Mouse (Mus musculus) intestine, embryonic 14.5 days (tissue): ENCODE data around the gene Cyp1b1. TPM values are rescaled to one million over a fixed set of nuclear protein-coding genes. Genes with fewer than 3 reads are reported as not detected.

Source experiments
- ATAC-seq: fragments of 200-750 bp; cut with Nextera tagmentation; replicated peaks from 2 replicates; pipeline ENCODE4 v1.8.0; 2017; ENCODE audit warnings: low read depth, moderate number of reproducible peaks, moderate TSS enrichment, moderate library complexity; ENCODE audit not compliant: low FRiP score, low TSS enrichment
- DNase-seq: peaks from one replicate; pipeline ENCODE4 v3.0.0-alpha.2; 2018; ENCODE audit warnings: low spot score
- H3K27ac ChIP-seq: fragments of 300-500 bp; sonication (generic); 2 replicates; pipeline ENCODE4 v1.5.1; 2014; ENCODE audit warnings: low read depth, mild to moderate bottlenecking, control low read depth
- H3K27me3 ChIP-seq: fragments of 300-500 bp; sonication (generic); replicated peaks from 2 replicates; pipeline ENCODE4 v1.6.1; 2014; ENCODE audit warnings: low read length, control low read depth; ENCODE audit not compliant: control insufficient read depth, insufficient read depth
- H3K36me3 ChIP-seq: fragments of 300-500 bp; sonication (generic); 2 replicates; pipeline ENCODE4 v1.6.1; 2014; ENCODE audit warnings: low read length, control low read depth; ENCODE audit not compliant: control insufficient read depth, insufficient read depth
- H3K4me1 ChIP-seq: fragments of 300-500 bp; sonication (generic); replicated peaks from 2 replicates; pipeline ENCODE4 v1.6.1; 2014; ENCODE audit warnings: low read length, control low read depth, mixed read lengths; ENCODE audit not compliant: control insufficient read depth, insufficient read depth
- H3K4me2 ChIP-seq: fragments of 300-500 bp; sonication (generic); 2 replicates; pipeline ENCODE4 v1.6.1; 2014; ENCODE audit warnings: low read length
- H3K4me3 ChIP-seq: fragments of 300-500 bp; sonication (generic); 2 replicates; pipeline ENCODE4 v1.5.1; 2014; ENCODE audit warnings: low read depth, low read length, control low read depth, mixed read lengths
- H3K9ac ChIP-seq: fragments of 300-500 bp; sonication (generic); 2 replicates; pipeline ENCODE4 v1.6.1; 2014; ENCODE audit warnings: mild to moderate bottlenecking, low read length
- H3K9me3 ChIP-seq: fragments of 300-500 bp; sonication (generic); 2 replicates; pipeline ENCODE4 v1.6.1; 2016; ENCODE audit warnings: low read length, control low read depth; ENCODE audit not compliant: control insufficient read depth
- WGBS: fragments of 180-500 bp; shearing (Covaris S2); extraction: QIAGEN DNeasy Blood & Tissue Kit; methylation state at CpG from one replicate; pipeline ENCODE4 v1.1.7; 2014; 5-methylcytosine and 5-hydroxymethylcytosine counted together
- polyA plus RNA-seq: library from polyadenylated mRNA; unstranded; fragments of >200 nt; fragmentation: Nextera tagmentation; extraction: Ambion mirVana; gene quantifications from 2 replicates; pipeline ENCODE4 v1.2.1, GENCODE M21; 2014

Cyp1b1 gene
- polyA plus RNA-seq, 1 experiment from 2014 or later = 11.2 TPM

- no peaks in the 10 kb centered on the region for H3K9me3 ChIP-seq
- peaks cover 64% of the 10 kb centered on the region for H3K27me3 ChIP-seq
- H3K36me3 ChIP-seq = no peaks in the 10 kb centered on the region
- DNase-seq = no peak
- 30% methylated on average over 6 of the region's 6 CpGs for WGBS
- no peak for ATAC-seq
- H3K27ac ChIP-seq = no peak overlapping the region
- H3K4me1 ChIP-seq = peaks cover 17% of the 10 kb centered on the region
- no peak overlapping the region for H3K9ac ChIP-seq
- peak overlapping the region; percentile 51 for H3K4me3 ChIP-seq
- peak overlapping the region; percentile 86 for H3K4me2 ChIP-seq
These were observed 2.9 kb downstream of the Cyp1b1 start for GRCm38 (mm10) chr17:79711944-79712343.

GRCm38 (mm10) chr17:79710246-79710842 is 4.5 kb downstream of the Cyp1b1 start:
- peaks cover 17% of the 10 kb centered on the region for H3K4me1 ChIP-seq
- no peak overlapping the region for H3K9ac ChIP-seq
- 25% methylated on average over 15 of the region's 15 CpGs for WGBS
- no peaks in the 10 kb centered on the region for H3K36me3 ChIP-seq
- DNase-seq (peak; percentile 54), ATAC-seq (no peak)
- no peak overlapping the region for H3K27ac ChIP-seq
- no peak overlapping the region for H3K4me2 ChIP-seq
- no peaks in the 10 kb centered on the region for H3K9me3 ChIP-seq
- peaks cover 57% of the 10 kb centered on the region for H3K27me3 ChIP-seq
- no peak overlapping the region for H3K4me3 ChIP-seq

- Histone ChIP-seq H3K27me3 (peaks cover 51% of the 10 kb centered on the region), H3K27ac (no peak overlapping the region), H3K4me2 (no peak overlapping the region), H3K9me3 (no peaks in the 10 kb centered on the region), H3K4me1 (peaks cover 15% of the 10 kb centered on the region), H3K9ac (no peak overlapping the region), H3K36me3 (no peaks in the 10 kb centered on the region), H3K4me3 (no peak overlapping the region)
- DNase-seq (peak; percentile 16), ATAC-seq (no peak)
- 63% methylated on average over 1 of the region's 1 CpGs for WGBS
These were observed 5.1 kb downstream of the Cyp1b1 start for GRCm38 (mm10) chr17:79709718-79710117.

- WGBS = 21% methylated on average over 7 of the region's 7 CpGs
- Histone ChIP-seq H3K4me2 (no peak overlapping the region), H3K9ac (no peak overlapping the region), H3K9me3 (no peaks in the 10 kb centered on the region), H3K4me3 (no peak overlapping the region), H3K36me3 (no peaks in the 10 kb centered on the region), H3K27ac (no peak overlapping the region), H3K27me3 (peaks cover 35% of the 10 kb centered on the region), H3K4me1 (0 out of 2 replicates have a peak, but pooled peaks cover 2% of the 10 kb centered on the region)
- peak; percentile 48 for DNase-seq
- ATAC-seq = no peak
These were observed 6.7 kb downstream of the Cyp1b1 start for GRCm38 (mm10) chr17:79708168-79708567.

- no peak overlapping the region for H3K9ac ChIP-seq
- no peak overlapping the region for H3K4me3 ChIP-seq
- H3K27me3 ChIP-seq = peaks cover 12% of the 10 kb centered on the region; the same call in 1 of the 2 replicates
- no peaks in the 10 kb centered on the region for H3K4me1 ChIP-seq
- ATAC-seq (no peak), DNase-seq (peak; percentile 35)
- no peak overlapping the region for H3K4me2 ChIP-seq
- 72% methylated on average over 9 of the region's 9 CpGs for WGBS
- no peak overlapping the region for H3K27ac ChIP-seq
- no peaks in the 10 kb centered on the region for H3K36me3 ChIP-seq
- no peaks in the 10 kb centered on the region for H3K9me3 ChIP-seq
These were observed 9.0 kb downstream of the Cyp1b1 start for GRCm38 (mm10) chr17:79705671-79706455.

GRCm38 (mm10) chr17:79700871-79701270 is 14.0 kb downstream of the Cyp1b1 start:
- Histone ChIP-seq H3K27ac (no peak overlapping the region), H3K4me2 (no peak overlapping the region), H3K9me3 (no peaks in the 10 kb centered on the region), H3K27me3 (no peaks in the 10 kb centered on the region), H3K36me3 (no peaks in the 10 kb centered on the region), H3K4me3 (no peak overlapping the region), H3K9ac (no peak overlapping the region), H3K4me1 (no peaks in the 10 kb centered on the region)
- ATAC-seq (no peak), DNase-seq (no peak)
- 80% methylated on average over 5 of the region's 5 CpGs for WGBS

- Histone ChIP-seq H3K4me1 (no peaks in the 10 kb centered on the region), H3K9me3 (no peaks in the 10 kb centered on the region), H3K27ac (no peak overlapping the region), H3K9ac (no peak overlapping the region), H3K4me3 (no peak overlapping the region), H3K4me2 (no peak overlapping the region), H3K36me3 (no peaks in the 10 kb centered on the region), H3K27me3 (no peaks in the 10 kb centered on the region)
- WGBS = 21% methylated on average over 1 of the region's 1 CpGs
- DNase-seq (no peak), ATAC-seq (no peak)
These were observed 15.7 kb downstream of the Cyp1b1 start for GRCm38 (mm10) chr17:79699197-79699596.

- no peak overlapping the region for H3K4me2 ChIP-seq
- no peaks in the 10 kb centered on the region for H3K27me3 ChIP-seq
- no peak overlapping the region for H3K27ac ChIP-seq
- H3K9me3 ChIP-seq = no peaks in the 10 kb centered on the region
- WGBS = 95% methylated on average over 6 of the region's 6 CpGs
- H3K36me3 ChIP-seq = no peaks in the 10 kb centered on the region
- no peaks in the 10 kb centered on the region for H3K4me1 ChIP-seq
- no peak overlapping the region for H3K4me3 ChIP-seq
- H3K9ac ChIP-seq = no peak overlapping the region
- DNase-seq (no peak), ATAC-seq (no peak)
These were observed 19.3 kb downstream of the Cyp1b1 start for GRCm38 (mm10) chr17:79695541-79695940.

- Histone ChIP-seq H3K27ac (no peak overlapping the region), H3K36me3 (no peaks in the 10 kb centered on the region), H3K4me3 (no peak overlapping the region), H3K9me3 (no peaks in the 10 kb centered on the region), H3K4me1 (no peaks in the 10 kb centered on the region), H3K27me3 (no peaks in the 10 kb centered on the region), H3K9ac (no peak overlapping the region), H3K4me2 (no peak overlapping the region)
- no peak for DNase-seq
- no peak for ATAC-seq
- 87% methylated on average over 4 of the region's 4 CpGs for WGBS
These were observed 19.8 kb downstream of the Cyp1b1 start for GRCm38 (mm10) chr17:79695106-79695505.
